Mouse (Mus musculus): ENCODE results near the gene 2010111I01Rik. TPM values are rescaled to one million over a fixed set of nuclear protein-coding genes. Genes with fewer than 3 reads are reported as not detected.
A peak's percentile ranks its signal among the peaks of the same experiment; 100 is the strongest.

Gene 2010111I01Rik
- total and polyA plus RNA-seq, 3 experiments, result 26.3 to 32.7 TPM; not detected in 1

- Histone ChIP-seq H3K36me3 (ENCODE audit: control insufficient read depth in 1 of 2, insufficient read depth in 2 of 2, low read length in 2 of 2) (no peaks in the 10 kb centered on the region; a peak in 1 of 4 replicates), H3K9me3 (replicated peaks; ENCODE audit: insufficient read depth, low read length) (no peaks in the 10 kb centered on the region), H3K27ac (ENCODE audit: control insufficient read depth, low read depth, low read length) (no peak overlapping the region), H3K79me2 (ENCODE audit: control insufficient read depth, insufficient read depth, low read length, poor library complexity) (no peaks in the 10 kb centered on the region), H3K27me3 (ENCODE audit: control insufficient read depth in 1 of 2, insufficient read depth in 2 of 2, low read length in 2 of 2) (no peaks in the 10 kb centered on the region), H3K9ac (ENCODE audit: control insufficient read depth, low read depth, low read length, poor library complexity, severe bottlenecking) (no peak overlapping the region), H3K4me1 (ENCODE audit: control insufficient read depth in 1 of 2, insufficient read depth in 2 of 2, low read length in 2 of 2) (peaks cover 2% of the 10 kb centered on the region in 2 experiments; a peak in 2 of 4 replicates), H3K4me3 (ENCODE audit: control insufficient read depth in 1 of 2, insufficient read depth in 1 of 2, low read depth in 2 of 2, low read length in 2 of 2) (no peak overlapping the region)
- TF ChIP-seq CHD2 (IDR thresholded peaks at IDR 0.05; ENCODE audit: low read length) (no peak), USF2 (IDR thresholded peaks at IDR 0.05; ENCODE audit: borderline replicate concordance in 1 of 2, insufficient read depth in 1 of 2, low read depth in 1 of 2, low read length in 2 of 2) (no peak), RAD21 (IDR thresholded peaks at IDR 0.05; ENCODE audit: low read depth, low read length) (peak; percentile 79), MAZ (IDR thresholded peaks at IDR 0.05; ENCODE audit: low read depth, low read length) (no peak), GATA1 (IDR thresholded peaks at IDR 0.05; ENCODE audit: low read depth, low read length) (no peak), MAFK (IDR thresholded peaks at IDR 0.05; ENCODE audit: borderline replicate concordance, low read depth, low read length) (no peak), MAX (IDR thresholded peaks at IDR 0.05; ENCODE audit: low read length) (no peak), NRF1 (IDR thresholded peaks at IDR 0.05; ENCODE audit: insufficient read depth, low read depth, low read length, poor library complexity, severe bottlenecking) (no peak), NELFE (IDR thresholded peaks at IDR 0.05; ENCODE audit: low read depth, low read length) (no peak), CTCF (IDR thresholded peaks at IDR 0.05 in 2 of 3, conservative IDR thresholded peaks at IDR 0.05 in 1 of 3; ENCODE audit: control insufficient read depth in 1 of 3, insufficient read depth in 1 of 3, low read depth in 2 of 3, low read length in 3 of 3, poor library complexity in 1 of 3, severe bottlenecking in 1 of 3) (peak; percentile 73 to 89 (median 75)), GABPA (IDR thresholded peaks at IDR 0.05; ENCODE audit: low read depth, low read length) (no peak), ELF1 (IDR thresholded peaks at IDR 0.05; ENCODE audit: low read depth, low read length) (no peak), ZC3H11A (IDR thresholded peaks at IDR 0.05; ENCODE audit: low read depth, low read length) (peak; percentile 65), ETS1 (IDR thresholded peaks at IDR 0.05; ENCODE audit: low read depth, low read length) (no peak), ZMIZ1 (IDR thresholded peaks at IDR 0.05; ENCODE audit: low read depth, low read length) (no peak), MYB (IDR thresholded peaks at IDR 0.05; ENCODE audit: low read depth, low read length) (no peak), HCFC1 (IDR thresholded peaks at IDR 0.05; ENCODE audit: low read depth, low read length) (no peak), EP300 (IDR thresholded peaks at IDR 0.05; ENCODE audit: low read depth in 1 of 2, low read length in 2 of 2) (no peak), SIN3A (IDR thresholded peaks at IDR 0.05; ENCODE audit: low read length) (no peak), KAT2A (conservative IDR thresholded peaks at IDR 0.05; ENCODE audit: low read depth, low read length) (no peak), ZNF384 (IDR thresholded peaks at IDR 0.05; ENCODE audit: low read depth, low read length) (no peak), SMC3 (IDR thresholded peaks at IDR 0.05; ENCODE audit: low read depth, low read length) (peak; percentile 80)
- peak; percentile 71 for DNase-seq (ENCODE audit: low read depth, low spot score)
Observed at GRCm38 (mm10) chr13:63335421-63336134, 370.9 kb downstream of the 2010111I01Rik start.

Data from MEL (cell line).